Mouse (Mus musculus) kidney, adult 2 months (tissue): ENCODE data around the gene Adcyap1r1.

Experiments used
- CTCF ChIP-seq: fragments of 200-500 bp; conservative IDR thresholded peaks from 2 replicates; pipeline ENCODE4 v1.5.1; 2011; ENCODE audit warnings: low read depth, mild to moderate bottlenecking, control low read depth, low read length, moderate library complexity, mixed read lengths; ENCODE audit not compliant: insufficient read depth, insufficient read length
- POLR2A ChIP-seq: fragments of 200-500 bp; IDR thresholded peaks from one replicate; pipeline ENCODE4 v1.6.1; 2011; ENCODE audit warnings: low read depth, low read length, control low read depth

GRCm38 (mm10) chr6:55434360-55434759, 17.4 kb upstream of the Adcyap1r1 start:
- TF ChIP-seq POLR2A (no peak), CTCF (no peak)
